Mouse (Mus musculus) CH12.LX (cell line): Measurements from ENCODE around the gene Gm597. TPM values are rescaled to one million over a fixed set of nuclear protein-coding genes. Genes with fewer than 3 reads are reported as not detected.

Experiments used
- DNase-seq: peaks from one replicate; pipeline ENCODE4 v3.0.0-alpha.2; 2013; ENCODE audit errors: extremely low read depth
- H3K27ac ChIP-seq: 2 replicates; pipeline ENCODE4 v1.5.1; 2012; ENCODE audit warnings: low read depth, mild to moderate bottlenecking, control low read depth, moderate library complexity; ENCODE audit not compliant: insufficient read depth
- H3K27me3 ChIP-seq: replicated peaks from 2 replicates; pipeline ENCODE3; 2012; ENCODE audit warnings: inconsistent platforms
- H3K36me3 ChIP-seq, 2 experiments: replicated peaks in 1 of 2; 2 replicates each; pipeline versions ENCODE3 to v1.6.1; 2012; ENCODE audit warnings: inconsistent platforms in 1 of 2, low read length in 1 of 2, mild to moderate bottlenecking in 1 of 2, mixed read lengths in 1 of 2, moderate library complexity in 1 of 2; ENCODE audit not compliant: control insufficient read depth in 1 of 2, insufficient read depth in 1 of 2
- H3K4me1 ChIP-seq, 2 experiments: 2 replicates each; pipeline ENCODE4 v1.6.1; 2012; ENCODE audit warnings: inconsistent platforms in 1 of 2, moderate library complexity in 1 of 2; ENCODE audit not compliant: insufficient read depth in 2 of 2, control insufficient read depth in 1 of 2
- H3K4me2 ChIP-seq: 2 replicates; pipeline ENCODE4 v1.6.1; 2012; ENCODE audit warnings: low read depth, mild to moderate bottlenecking, control low read depth; ENCODE audit not compliant: poor library complexity, insufficient read depth, severe bottlenecking
- H3K4me3 ChIP-seq, 3 experiments: fragments of 150-350 bp in 1 of 3; sonication (generic) in 1 of 3; replicated peaks in 1 of 3; 2 replicates each; pipeline versions ENCODE3 to v1.5.1; 2011 to 2012; ENCODE audit warnings: low read depth in 2 of 3, low read length in 2 of 3, mild to moderate bottlenecking in 2 of 3, moderate library complexity in 2 of 3, control low read depth in 1 of 3, improper control_type of control experiment in 1 of 3, inconsistent platforms in 1 of 3, mixed read lengths in 1 of 3; ENCODE audit not compliant: poor library complexity in 1 of 3
- H3K79me2 ChIP-seq: replicated peaks from 2 replicates; pipeline ENCODE4 v1.6.1; 2012; ENCODE audit warnings: mild to moderate bottlenecking, moderate library complexity; ENCODE audit not compliant: control insufficient read depth, poor library complexity, insufficient read depth, severe bottlenecking; ENCODE audit errors: extremely low read depth
- H3K9ac ChIP-seq: 2 replicates; pipeline ENCODE4 v1.6.1; 2012; ENCODE audit warnings: low read depth, mild to moderate bottlenecking, control low read depth, moderate library complexity; ENCODE audit not compliant: insufficient read depth
- H3K9me3 ChIP-seq: replicated peaks from 2 replicates; pipeline ENCODE3; 2012; ENCODE audit warnings: low read length, inconsistent platforms, mixed read lengths
- BHLHE40 ChIP-seq: IDR thresholded peaks from 2 replicates; pipeline ENCODE4 v1.6.1; 2011; ENCODE audit warnings: mild to moderate bottlenecking, low read depth, low read length, improper control_type of control experiment
- CHD1 ChIP-seq: IDR thresholded peaks from 2 replicates; pipeline ENCODE4 v1.6.1; 2012; ENCODE audit warnings: low read depth, low read length, improper control_type of control experiment, inconsistent platforms
- CHD2 ChIP-seq: IDR thresholded peaks from 2 replicates; pipeline ENCODE4 v1.6.1; 2011; ENCODE audit warnings: low read length, improper control_type of control experiment
- CTCF ChIP-seq, 2 experiments: IDR thresholded peaks in 1 of 2; conservative IDR thresholded peaks in 1 of 2; 2 replicates each; pipeline ENCODE4 v1.5.1; 2011 to 2012; ENCODE audit warnings: low read depth in 2 of 2, low read length in 2 of 2, improper control_type of control experiment in 1 of 2, inconsistent platforms in 1 of 2, mild to moderate bottlenecking in 1 of 2, moderate library complexity in 1 of 2
- EP300 ChIP-seq: IDR thresholded peaks from 2 replicates; pipeline ENCODE4 v1.6.1; 2011; ENCODE audit warnings: low read length, improper control_type of control experiment
- ETS1 ChIP-seq: conservative IDR thresholded peaks from 2 replicates; pipeline ENCODE4 v1.6.1; 2012; ENCODE audit warnings: low read depth, mild to moderate bottlenecking, inconsistent platforms, low read length, improper control_type of control experiment, moderate library complexity
- GABPA ChIP-seq: IDR thresholded peaks from 2 replicates; pipeline ENCODE4 v1.6.1; 2012; ENCODE audit warnings: low read depth, low read length, improper control_type of control experiment, inconsistent platforms; ENCODE audit not compliant: insufficient replicate concordance
- IRF4 ChIP-seq: IDR thresholded peaks from 2 replicates; pipeline ENCODE4 v1.6.1; 2014; ENCODE audit warnings: low read depth, mild to moderate bottlenecking, inconsistent platforms, low read length, improper control_type of control experiment
- JUND ChIP-seq: conservative IDR thresholded peaks from 2 replicates; pipeline ENCODE4 v1.6.1; 2011; ENCODE audit warnings: low read depth, low read length, improper control_type of control experiment
- KAT2A ChIP-seq: IDR thresholded peaks from 2 replicates; pipeline ENCODE4 v1.6.1; 2012; ENCODE audit warnings: low read length, improper control_type of control experiment, inconsistent platforms; ENCODE audit not compliant: insufficient replicate concordance
- MAX ChIP-seq: IDR thresholded peaks from 2 replicates; pipeline ENCODE4 v1.6.1; 2011; ENCODE audit warnings: low read length, improper control_type of control experiment
- MXI1 ChIP-seq: IDR thresholded peaks from 2 replicates; pipeline ENCODE4 v1.6.1; 2011; ENCODE audit warnings: mild to moderate bottlenecking, low read depth, low read length, improper control_type of control experiment
- MYC ChIP-seq: IDR thresholded peaks from 2 replicates; pipeline ENCODE4 v1.6.1; 2011; ENCODE audit warnings: low read depth, mild to moderate bottlenecking, improper control_type of control experiment, low read length
- NRF1 ChIP-seq: IDR thresholded peaks from 2 replicates; pipeline ENCODE4 v1.6.1; 2014; ENCODE audit warnings: low read depth, mild to moderate bottlenecking, inconsistent platforms, low read length, improper control_type of control experiment, moderate library complexity
- PAX5 ChIP-seq: IDR thresholded peaks from 2 replicates; pipeline ENCODE4 v1.6.1; 2012; ENCODE audit warnings: low read length, inconsistent platforms, mixed read lengths
- POLR2A ChIP-seq: IDR thresholded peaks from 2 replicates; pipeline ENCODE4 v1.6.1; 2011; ENCODE audit warnings: low read depth, mild to moderate bottlenecking, improper control_type of control experiment, low read length
- RAD21 ChIP-seq: IDR thresholded peaks from 2 replicates; pipeline ENCODE4 v1.6.1; 2011; ENCODE audit warnings: low read depth, mild to moderate bottlenecking, low read length, improper control_type of control experiment, moderate library complexity
- RCOR1 ChIP-seq: conservative IDR thresholded peaks from 2 replicates; pipeline ENCODE4 v1.6.1; 2012; ENCODE audit warnings: low read depth, mild to moderate bottlenecking, inconsistent platforms, low read length, improper control_type of control experiment
- SIN3A ChIP-seq: IDR thresholded peaks from 2 replicates; pipeline ENCODE4 v1.6.1; 2012; ENCODE audit warnings: low read length, improper control_type of control experiment, inconsistent platforms
- TBP ChIP-seq: conservative IDR thresholded peaks from 2 replicates; pipeline ENCODE4 v1.6.1; 2011; ENCODE audit warnings: low read depth, low read length, improper control_type of control experiment
- UBTF ChIP-seq: IDR thresholded peaks from 2 replicates; pipeline ENCODE4 v1.6.1; 2012; ENCODE audit warnings: low read depth, mild to moderate bottlenecking, inconsistent platforms, low read length, improper control_type of control experiment, moderate library complexity
- USF1 ChIP-seq: IDR thresholded peaks from 2 replicates; pipeline ENCODE4 v1.6.1; 2014; ENCODE audit warnings: low read depth, mild to moderate bottlenecking, inconsistent platforms, low read length, improper control_type of control experiment
- USF2 ChIP-seq: conservative IDR thresholded peaks from 2 replicates; pipeline ENCODE4 v1.6.1; 2011; ENCODE audit warnings: low read depth, low read length, improper control_type of control experiment
- ZC3H11A ChIP-seq: IDR thresholded peaks from 2 replicates; pipeline ENCODE4 v1.6.1; 2012; ENCODE audit warnings: low read depth, mild to moderate bottlenecking, inconsistent platforms, low read length, improper control_type of control experiment
- dilution Hi-C: fragments of 300-500 bp; cut with MboI; formaldehyde crosslinking; loops from 2 replicates; pipeline ENCODE4 v1.14.3; 2020; ENCODE audit warnings: low sequenced_read_pairs; ENCODE audit not compliant: extremely low pct_unique_long_range_greater_than_20kb, extremely low pct_ligation_motif_present
- in situ Hi-C: fragments of 300-500 bp; cut with MboI; formaldehyde crosslinking; loops from 3 replicates; pipeline ENCODE4 v1.14.3; 2019; ENCODE audit warnings: low sequenced_read_pairs, low pct_ligation_motif_present, low pct_unique_long_range_greater_than_20kb, mixed read lengths
- polyA plus RNA-seq: library from polyadenylated mRNA; unstranded; fragments of >175 nt; gene quantifications from 2 replicates; pipeline ENCODE4 v1.2.1, GENCODE M21; 2012; ENCODE audit warnings: low read depth; ENCODE audit not compliant: insufficient read length
- total RNA-seq, 2 experiments: library from RNA; depleted of rRNA; stranded (reverse); fragments of 300-350 nt in 1 of 2; fragments of >200 nt in 1 of 2; gene quantifications; 2 replicates each; pipeline ENCODE4 v1.2.3; 2012 to 2014

Gm597 gene
- not detected in 2 replicates for total RNA-seq (2012; rRNA removed)
- total RNA-seq (2014; rRNA removed), result not detected in 2 replicates
- polyA plus RNA-seq, result not detected in 2 replicates

DNA sequence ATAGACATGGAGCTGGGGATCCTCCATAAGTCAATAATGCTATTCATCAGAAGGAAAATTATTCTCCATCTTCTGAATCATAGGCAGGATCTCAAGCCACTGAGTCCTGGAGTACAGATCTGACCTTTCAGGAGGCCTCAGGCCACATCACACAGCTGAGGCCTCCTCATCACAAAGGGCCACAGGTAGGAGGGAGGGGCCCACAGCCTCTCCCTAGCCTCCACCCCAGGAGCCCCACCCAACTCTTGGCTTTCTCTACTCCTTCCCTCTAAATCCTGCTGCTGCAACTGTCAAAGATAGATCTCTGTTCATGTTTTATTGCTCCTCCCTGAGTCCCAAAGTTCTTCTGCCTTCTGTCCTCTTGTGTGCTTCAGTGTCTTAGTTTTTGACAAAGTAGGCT is at the start of gene Gm597:
Gene Gm597, minus strand, starts transcription at position 101 of the 400 bp plus-strand sequence.
- in situ Hi-C loops, result no loop called here

DNA sequence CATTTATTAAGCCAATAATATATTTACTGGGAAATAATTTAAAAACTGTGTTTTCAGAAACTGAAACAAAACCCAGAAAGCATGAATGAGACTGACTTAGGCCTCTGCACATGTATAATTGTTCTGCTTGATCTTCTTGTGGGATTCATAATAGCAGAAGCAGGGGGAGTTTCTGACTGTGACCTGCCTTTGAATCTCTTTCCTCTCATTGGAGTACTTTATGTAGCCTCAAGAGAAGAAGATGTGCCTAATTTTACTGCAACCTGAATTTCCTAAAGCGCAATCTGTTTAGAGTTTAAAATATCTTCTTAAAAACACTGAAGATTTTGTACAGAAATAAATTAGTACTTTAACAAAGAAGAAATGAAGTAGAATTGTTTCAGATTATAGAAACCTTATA is 27.6 kb upstream of the Gm597 start:
- H3K4me3 ChIP-seq, result no peak overlapping the region

More for the DNA sequence above, at the start of gene Gm597:
- no peaks in the 10 kb centered on the region for H3K4me1 ChIP-seq
- H3K9ac ChIP-seq, result no peak within 1 kb of the TSS
- peaks cover 60% of the 10 kb centered on the region for H3K9me3 ChIP-seq
- no peak for DNase-seq
- H3K27me3 ChIP-seq, result no peaks in the 10 kb centered on the region
- no peaks in the 10 kb centered on the region for H3K79me2 ChIP-seq
- H3K27ac ChIP-seq, result no peak within 1 kb of the TSS
- no peak within 1 kb of the TSS for H3K4me3 ChIP-seq
- no peaks in the 10 kb centered on the region for H3K36me3 ChIP-seq
- no peak within 1 kb of the TSS for H3K4me2 ChIP-seq
- dilution Hi-C loops, result no loop called here
- TF ChIP-seq SIN3A (no peak), MXI1 (no peak), ETS1 (no peak), JUND (no peak), USF2 (no peak)
- TF ChIP-seq, all 38 proteins: peak for 0

DNA sequence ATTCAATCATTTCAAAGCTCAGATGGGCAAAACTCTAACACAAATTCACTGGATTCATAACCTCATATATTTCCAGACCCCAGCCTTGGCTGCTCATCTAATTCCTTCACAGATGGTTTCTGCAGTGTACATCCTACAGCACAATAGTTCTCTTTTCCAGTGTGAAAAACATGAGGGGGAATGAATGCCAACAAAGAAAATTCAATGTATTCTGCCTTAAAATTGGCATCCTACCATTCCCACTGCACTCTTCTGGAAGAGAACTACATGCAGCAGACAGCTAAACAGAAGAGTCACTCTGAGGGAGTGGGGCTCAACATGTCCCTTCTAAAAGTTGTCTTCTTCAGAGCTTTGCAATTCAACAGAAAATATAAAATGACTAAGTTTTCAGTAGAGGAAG is 26.6 kb upstream of the Gm597 start:
- Histone ChIP-seq H3K27me3 (no peaks in the 10 kb centered on the region), H3K4me1 (no peaks in the 10 kb centered on the region), H3K79me2 (no peaks in the 10 kb centered on the region), H3K9me3 (peaks cover 17% of the 10 kb centered on the region), H3K36me3 (no peaks in the 10 kb centered on the region), H3K4me3 (no peak overlapping the region), H3K9ac (no peak overlapping the region), H3K4me2 (no peak overlapping the region), H3K27ac (no peak overlapping the region)
- DNase-seq, result no peak
- dilution Hi-C loops (no loop called here), in situ Hi-C loops (no loop called here)
- TF ChIP-seq KAT2A, result no peak
- no peak for TF ChIP-seq POLR2A
- TF ChIP-seq SIN3A, result no peak
- TF ChIP-seq BHLHE40, result no peak
- no peak for TF ChIP-seq GABPA
- TF ChIP-seq MAX, result no peak
- TF ChIP-seq JUND, result no peak
- no peak for TF ChIP-seq CHD1
- TF ChIP-seq MYC, result no peak
- TF ChIP-seq CTCF (conservative IDR thresholded peaks at IDR 0.05 in 1 of 2, IDR thresholded peaks at IDR 0.05 in 1 of 2; ENCODE audit: low read depth in 2 of 2, low read length in 2 of 2), result no peak
- TF ChIP-seq NRF1, result no peak
- TF ChIP-seq CHD2, result no peak
- no peak for TF ChIP-seq USF1
- no peak for TF ChIP-seq USF2
- TF ChIP-seq RAD21, result no peak
- TF ChIP-seq IRF4, result no peak
- no peak for TF ChIP-seq PAX5
- no peak for TF ChIP-seq TBP

More for the DNA sequence above, 27.6 kb upstream of the Gm597 start:
- H3K27me3 ChIP-seq, result no peaks in the 10 kb centered on the region
- H3K27ac ChIP-seq, result no peak overlapping the region
- dilution Hi-C loops, result no loop called here
- H3K9me3 ChIP-seq, result peaks cover 17% of the 10 kb centered on the region
- no peak overlapping the region for H3K9ac ChIP-seq
- no peaks in the 10 kb centered on the region for H3K4me1 ChIP-seq
- no peak for TF ChIP-seq UBTF
- no peak for TF ChIP-seq ZC3H11A
- TF ChIP-seq CHD1, result no peak
- TF ChIP-seq RCOR1, result no peak
- no peak for TF ChIP-seq USF2
- TF ChIP-seq EP300, result no peak
- no peak for TF ChIP-seq KAT2A
- no peak overlapping the region for H3K4me2 ChIP-seq
- in situ Hi-C loops, result no loop called here
- no peak for DNase-seq
- no peaks in the 10 kb centered on the region for H3K36me3 ChIP-seq
- no peaks in the 10 kb centered on the region for H3K79me2 ChIP-seq
